ENCODE assay signal across 11 mouse cellular contexts in genomic region chr13:73259577-73260353, GRCm38 (mm10). TPM values are rescaled to one million over a fixed set of nuclear protein-coding genes. Genes with fewer than 3 reads are reported as not detected.
A peak's percentile ranks its signal among the peaks of the same experiment; 100 is the strongest.
DNase-seq lines count a peak whose midpoint lies in the region; ATAC-seq lines count a peak whose summit lies in the region.
"Had no signal": no experiment of that assay in that cellular context is flagged by ENCODE, and none has a peak within 500 bp of the region (broad histone marks: within the 10 kb centered on the region; RNA-seq: fewer than 3 reads in every experiment).

No protein-coding gene starts in this region.

- 19% methylated on average over 10 of the region's 10 CpGs for WGBS in heart, embryonic 11.5 days (ENCODE audit: insufficient replicate concordance)
- WGBS in hindbrain, embryonic 11.5 days: 9% methylated on average over 10 of the region's 10 CpGs
- WGBS in midbrain, embryonic 11.5 days: 8% methylated on average over 10 of the region's 10 CpGs

- H3K9me3 ChIP-seq in heart, embryonic 11.5 days (replicated peaks; ENCODE audit: control insufficient read depth, low read length): no peaks in the 10 kb centered on the region
- H3K9me3 ChIP-seq in hindbrain, embryonic 11.5 days (ENCODE audit: control insufficient read depth, low read length): no peaks in the 10 kb centered on the region
- H3K9me3 ChIP-seq in midbrain, embryonic 11.5 days (ENCODE audit: control insufficient read depth, low read length): no peaks in the 10 kb centered on the region

- peak overlapping the region; percentile 88 for H3K9ac ChIP-seq in heart, embryonic 11.5 days (ENCODE audit: low read depth, low read length)
- H3K9ac ChIP-seq in hindbrain, embryonic 11.5 days (ENCODE audit: low read depth, low read length): no peak overlapping the region
- no peak overlapping the region for H3K9ac ChIP-seq in midbrain, embryonic 11.5 days (ENCODE audit: low read length)

- peaks cover 24% of the 10 kb centered on the region for H3K4me1 ChIP-seq in heart, embryonic 11.5 days (ENCODE audit: control insufficient read depth, insufficient read depth, low read length)
- H3K4me1 ChIP-seq in hindbrain, embryonic 11.5 days (replicated peaks; ENCODE audit: control insufficient read depth, insufficient read depth, low read length): peaks cover 16% of the 10 kb centered on the region
- peaks cover 18% of the 10 kb centered on the region for H3K4me1 ChIP-seq in midbrain, embryonic 11.5 days (ENCODE audit: control insufficient read depth, insufficient read depth, low read length)

- peak overlapping the region; percentile 59 for H3K4me3 ChIP-seq in heart, embryonic 11.5 days (ENCODE audit: low read depth, low read length)
- peak overlapping the region; percentile 45 for H3K4me3 ChIP-seq in hindbrain, embryonic 11.5 days (ENCODE audit: low read depth, low read length)
- peak overlapping the region; percentile 38; the same call in 1 of the 2 replicates for H3K4me3 ChIP-seq in midbrain, embryonic 11.5 days (ENCODE audit: low read depth, low read length)

- peak overlapping the region; percentile 92 for H3K27ac ChIP-seq in heart, embryonic 11.5 days (ENCODE audit: low read depth, low read length)
- no peak overlapping the region for H3K27ac ChIP-seq in hindbrain, embryonic 11.5 days (ENCODE audit: low read depth, low read length)
- no peak overlapping the region for H3K27ac ChIP-seq in midbrain, embryonic 11.5 days (ENCODE audit: low read depth, low read length)

- H3K36me3 ChIP-seq in heart, embryonic 11.5 days (ENCODE audit: control insufficient read depth, insufficient read depth, low read length): no peaks in the 10 kb centered on the region
- H3K36me3 ChIP-seq in hindbrain, embryonic 11.5 days (ENCODE audit: control insufficient read depth, insufficient read depth, low read length): no peaks in the 10 kb centered on the region
- H3K36me3 ChIP-seq in midbrain, embryonic 11.5 days (ENCODE audit: control insufficient read depth, insufficient read depth, low read length): no peaks in the 10 kb centered on the region

- peak overlapping the region; percentile 76 for H3K4me2 ChIP-seq in heart, embryonic 11.5 days
- H3K4me2 ChIP-seq in hindbrain, embryonic 11.5 days (replicated peaks; ENCODE audit: low read depth, low read length): peak overlapping the region; percentile 88
- H3K4me2 ChIP-seq in midbrain, embryonic 11.5 days: peak overlapping the region; percentile 59

- H3K27me3 ChIP-seq in heart, embryonic 11.5 days (ENCODE audit: control insufficient read depth, insufficient read depth, low read length): peaks cover 73% of the 10 kb centered on the region
- peaks cover 71% of the 10 kb centered on the region for H3K27me3 ChIP-seq in hindbrain, embryonic 11.5 days (ENCODE audit: control insufficient read depth, insufficient read depth, low read length)
- H3K27me3 ChIP-seq in midbrain, embryonic 11.5 days (ENCODE audit: control insufficient read depth, insufficient read depth, low read length): peaks cover 72% of the 10 kb centered on the region

- DNase-seq in heart, adult 8-10 months (ENCODE audit: low spot score): no peak
- DNase-seq in ZHBTc4 (ENCODE audit: low read depth, low spot score): peak; percentile 85
- peak; percentile 51 for DNase-seq in hindbrain, embryonic 11.5 days (ENCODE audit: low spot score)
- peak; percentile 94 for DNase-seq in midbrain, embryonic 11.5 days (ENCODE audit: low spot score, missing footprints)
- no peak for DNase-seq in layer of hippocampus, adult 18-20 months (ENCODE audit: low spot score in 2 of 2)
- no peak for DNase-seq in c-Kit-positive CD71-positive TER-119-positive erythroid progenitor cells, embryonic 14.5 days (ENCODE audit: low spot score)
- no peak for DNase-seq in cerebellum, postnatal 4 days (ENCODE audit: low spot score in 2 of 2)
- DNase-seq: cerebellum, postnatal 36 days had no signal

- ATAC-seq in heart, embryonic 11.5 days (replicated peaks; ENCODE audit: insufficient number of reproducible peaks, low FRiP score, low TSS enrichment): no peak
- no peak for ATAC-seq in hindbrain, embryonic 11.5 days (ENCODE audit: low FRiP score)
- ATAC-seq in midbrain, embryonic 11.5 days (ENCODE audit: low FRiP score): no peak
- ATAC-seq: activated CD4-positive, CD25-positive, alpha-beta regulatory T cell, adult 4 months had no signal

RNA-seq across cellular contexts. Expression of gene Irx4, which starts 0.5 kb away (rescaled TPM):
- 39.2 and 45.9 TPM in 2 replicates for polyA plus RNA-seq in heart, embryonic 11.5 days (2014; fragmentation: Nextera tagmentation; extraction: Ambion mirVana)
- 10 to 100 TPM; 27.8 to 34.9 (median 32.4) TPM for total RNA-seq in heart, adult 8-10 months (2022)
- 3.9 and 4.1 TPM in 2 replicates for polyA plus RNA-seq in hindbrain, embryonic 11.5 days (2014; fragmentation: Nextera tagmentation; extraction: Ambion mirVana)
- 0.41 and 0.87 TPM in 2 replicates for polyA plus RNA-seq in midbrain, embryonic 11.5 days (2014; fragmentation: Nextera tagmentation; extraction: Ambion mirVana)
- total RNA-seq in layer of hippocampus, adult 18-20 months (2021): not detected
- polyA plus RNA-seq: activated CD4-positive, CD25-positive, alpha-beta regulatory T cell, adult 4 months; gonadal fat pad, adult 2 months had no signal

Comparison
In these comparisons a context has a peak if more than half of its experiments do, and no peak if none do; other contexts are left out.
1. DNase-seq: peak in ZHBTc4 (single experiment), hindbrain, embryonic 11.5 days (single experiment) and midbrain, embryonic 11.5 days (single experiment); none in heart, adult 8-10 months (single experiment), layer of hippocampus, adult 18-20 months (0 of 2), c-Kit-positive CD71-positive TER-119-positive erythroid progenitor cells, embryonic 14.5 days (single experiment) and cerebellum, postnatal 4 days (0 of 2).
2. Peak in every context shown above with its lines, with median percentiles within 50 percentile points of each other: H3K4me2 ChIP-seq and H3K4me3 ChIP-seq.